Mouse (Mus musculus) erythroblast, embryonic 14.5 days (primary cell): ENCODE data around the gene Ctsz.

Source experiments
- GATA1 ChIP-seq: IDR thresholded peaks from 2 replicates; pipeline ENCODE4 v1.6.1; 2012; ENCODE audit warnings: low read length, inconsistent platforms, mixed read lengths
- TAL1 ChIP-seq: IDR thresholded peaks from 3 replicates; pipeline ENCODE4 v1.6.1; 2012; ENCODE audit warnings: low read length, inconsistent platforms, mixed read lengths

DNA sequence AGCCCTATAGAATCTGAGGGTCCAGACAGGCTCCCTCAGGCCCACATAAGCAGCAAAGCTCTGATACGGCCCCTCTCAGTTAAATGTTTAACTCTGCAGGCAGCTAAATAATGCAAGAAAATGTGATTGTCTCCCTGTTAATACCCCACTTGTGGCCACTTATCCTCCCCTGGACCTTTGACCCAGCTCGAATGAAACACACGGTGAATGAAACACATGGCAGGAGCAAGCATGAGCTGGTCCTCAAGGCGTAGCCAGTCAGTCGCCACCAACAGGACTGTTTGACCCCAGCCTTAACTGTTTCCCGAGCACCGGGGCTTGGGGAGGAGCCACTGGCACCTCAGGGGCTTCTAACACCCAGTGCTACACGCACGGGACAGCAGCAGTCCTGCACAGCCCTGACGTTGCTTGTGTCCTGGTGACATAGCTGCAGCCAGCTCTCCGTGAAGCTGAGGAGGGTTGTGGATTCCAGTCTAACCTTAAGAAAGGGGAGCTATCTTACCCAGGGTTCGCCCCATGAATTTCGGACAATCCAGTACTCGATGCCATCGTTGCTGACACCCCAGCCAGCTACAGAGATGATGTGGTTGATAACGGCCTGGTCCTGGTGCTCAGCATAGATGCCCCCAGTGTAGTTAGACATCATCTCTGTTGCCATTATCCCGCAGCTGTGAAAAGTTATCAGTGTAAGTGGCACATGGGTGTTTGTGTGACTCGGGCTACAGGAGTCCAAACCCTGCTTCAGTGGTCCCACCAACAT, 10.6 kb downstream of the Ctsz start:
- TF ChIP-seq GATA1 (no peak), TAL1 (no peak)
